Mouse (Mus musculus) ES-Bruce4 (cell line): Measurements from ENCODE around the gene Ehmt2. TPM values are rescaled to one million over a fixed set of nuclear protein-coding genes. Genes with fewer than 3 reads are reported as not detected.
A peak's percentile ranks its signal among the peaks of the same experiment; 100 is the strongest.
"Not testable (repeated sequence)": the region's sequence is repeated elsewhere in the genome, so short reads cannot be mapped to it uniquely, and the experiment has no call there.

Experiments
- H3K27ac ChIP-seq: 2 replicates; pipeline ENCODE4 v1.5.1; 2012; ENCODE audit warnings: low read length, inconsistent platforms; ENCODE audit not compliant: insufficient read depth
- H3K27me3 ChIP-seq: 2 replicates; pipeline ENCODE4 v1.6.1; 2012; ENCODE audit warnings: mild to moderate bottlenecking, low read length, inconsistent platforms; ENCODE audit not compliant: control insufficient read depth, poor library complexity, insufficient read depth, severe bottlenecking
- H3K36me3 ChIP-seq: 2 replicates; pipeline ENCODE4 v1.6.1; 2012; ENCODE audit warnings: inconsistent platforms, mild to moderate bottlenecking, low read length, moderate library complexity; ENCODE audit not compliant: control insufficient read depth, poor library complexity, insufficient read depth, severe bottlenecking
- H3K4me1 ChIP-seq: one replicate; pipeline ENCODE4 v1.8.1; 2011; ENCODE audit warnings: low read length; ENCODE audit not compliant: control insufficient read depth, insufficient read depth
- H3K4me3 ChIP-seq: 2 replicates; pipeline ENCODE4 v1.5.1; 2011; ENCODE audit warnings: low read depth, mild to moderate bottlenecking, low read length
- H3K9ac ChIP-seq: 2 replicates; pipeline ENCODE4 v1.6.1; 2012; ENCODE audit warnings: low read depth, mild to moderate bottlenecking, inconsistent platforms; ENCODE audit not compliant: poor library complexity, severe bottlenecking
- H3K9me3 ChIP-seq: replicated peaks from 2 replicates; pipeline ENCODE4 v1.6.1; 2012; ENCODE audit warnings: mild to moderate bottlenecking, low read length, inconsistent platforms; ENCODE audit not compliant: control insufficient read depth, poor library complexity, insufficient read depth, severe bottlenecking
- CTCF ChIP-seq: IDR thresholded peaks from one replicate; pipeline ENCODE4 v1.8.1; 2011; ENCODE audit warnings: low read depth, low read length
- EP300 ChIP-seq: IDR thresholded peaks from 2 replicates; pipeline ENCODE4 v1.6.1; 2011; ENCODE audit warnings: low read depth, low read length; ENCODE audit not compliant: insufficient read depth
- POLR2A ChIP-seq: IDR thresholded peaks from one replicate; pipeline ENCODE4 v1.8.1; 2011; ENCODE audit warnings: low read length; ENCODE audit not compliant: insufficient read depth
- polyA plus RNA-seq: library from polyadenylated mRNA; stranded (reverse); fragments of >200 nt; gene quantifications from 2 replicates; pipeline ENCODE4 v1.2.4, GENCODE M21; 2011; ENCODE audit warnings: low read depth; ENCODE audit not compliant: missing spikeins, insufficient read depth, insufficient read length

Gene Ehmt2
- polyA plus RNA-seq, 1 experiment: 60.9 TPM

GRCm38 (mm10) chr17:34946486-34947140 is 48.3 kb downstream of the Ehmt2 start:
- H3K27me3 ChIP-seq: no peaks in the 10 kb centered on the region
- H3K4me3 ChIP-seq: no peak overlapping the region
- peaks cover 22% of the 10 kb centered on the region for H3K36me3 ChIP-seq
- no peak overlapping the region for H3K9ac ChIP-seq
- H3K9me3 ChIP-seq: no peaks in the 10 kb centered on the region
- H3K4me1 ChIP-seq: no peaks in the 10 kb centered on the region
- TF ChIP-seq POLR2A (no peak), EP300 (no peak), CTCF (no peak)
- H3K27ac ChIP-seq: no peak overlapping the region

- no peaks in the 10 kb centered on the region for H3K4me1 ChIP-seq
- no peaks in the 10 kb centered on the region for H3K27me3 ChIP-seq
- TF ChIP-seq CTCF: peak; percentile 45
- no peak for TF ChIP-seq EP300
- no peak for TF ChIP-seq POLR2A
- H3K9ac ChIP-seq: no peak overlapping the region
- no peak overlapping the region for H3K4me3 ChIP-seq
- peaks cover 26% of the 10 kb centered on the region for H3K36me3 ChIP-seq
- no peak overlapping the region for H3K27ac ChIP-seq
- H3K9me3 ChIP-seq: no peaks in the 10 kb centered on the region
Measured at GRCm38 (mm10) chr17:34947606-34948005, 49.3 kb downstream of the Ehmt2 start.

GRCm38 (mm10) chr17:34948721-34949552 is 50.7 kb downstream of the Ehmt2 start:
- H3K4me3 ChIP-seq, H3K9me3 ChIP-seq, H3K27me3 ChIP-seq, H3K4me1 ChIP-seq: not testable (repeated sequence)
- Histone ChIP-seq H3K27ac (peak overlapping the region; percentile 97), H3K36me3 (peaks cover 26% of the 10 kb centered on the region), H3K9ac (0 out of 2 replicates have a peak overlapping the region, but pooled peaks have one; percentile 99)

GRCm38 (mm10) chr17:34949553-34949969 is 51.3 kb downstream of the Ehmt2 start:
- Histone ChIP-seq H3K9me3 (no peaks in the 10 kb centered on the region), H3K27me3 (no peaks in the 10 kb centered on the region), H3K9ac (peak overlapping the region; percentile 99; the same call in 1 of the 2 replicates), H3K4me1 (no peaks in the 10 kb centered on the region), H3K27ac (peak overlapping the region; percentile 97), H3K4me3 (no peak overlapping the region), H3K36me3 (peaks cover 26% of the 10 kb centered on the region)
- no peak for TF ChIP-seq POLR2A
- TF ChIP-seq CTCF: no peak
- TF ChIP-seq EP300: no peak

- peak overlapping the region; percentile 97 for H3K27ac ChIP-seq
- H3K9me3 ChIP-seq: no peaks in the 10 kb centered on the region
- H3K36me3 ChIP-seq: peaks cover 26% of the 10 kb centered on the region
- peak overlapping the region; percentile 99 for H3K9ac ChIP-seq
- peak overlapping the region; percentile 96 for H3K4me3 ChIP-seq
- H3K4me1 ChIP-seq: no peaks in the 10 kb centered on the region
- H3K27me3 ChIP-seq: no peaks in the 10 kb centered on the region
- no peak for TF ChIP-seq EP300
Measured at GRCm38 (mm10) chr17:34950514-34951455, 52.5 kb downstream of the Ehmt2 start.
